Mouse (Mus musculus) cerebellum, adult 2 months (tissue): ENCODE results near the gene Sh3pxd2a.

Source experiments
- CTCF ChIP-seq: fragments of 200-500 bp; IDR thresholded peaks from 2 replicates; pipeline ENCODE4 v1.5.1; 2011; ENCODE audit warnings: low read depth, mild to moderate bottlenecking, control low read depth, low read length, moderate library complexity, borderline replicate concordance; ENCODE audit not compliant: insufficient read depth
- POLR2A ChIP-seq: fragments of 200-500 bp; IDR thresholded peaks from 2 replicates; pipeline ENCODE4 v1.6.1; 2011; ENCODE audit warnings: low read length, control low read depth, borderline replicate concordance; ENCODE audit not compliant: insufficient read depth

GRCm38 (mm10) chr19:47286886-47287450 lies 177.2 kb downstream of the Sh3pxd2a start:
- TF ChIP-seq POLR2A (no peak), CTCF (no peak)
